Mouse (Mus musculus) liver, embryonic 14.5 days (tissue): ENCODE results near the gene Kbtbd13.

Source experiments
- CTCF ChIP-seq: IDR thresholded peaks from 2 replicates; pipeline ENCODE4 v1.5.1; 2016; ENCODE audit warnings: antibody characterized with exemption, low read depth, control low read depth
- EP300 ChIP-seq: IDR thresholded peaks from 2 replicates; pipeline ENCODE4 v1.6.1; 2016; ENCODE audit warnings: antibody characterized with exemption, low read depth

GRCm38 (mm10) chr9:65353251-65353650, 38.2 kb downstream of the Kbtbd13 start:
- no peak for TF ChIP-seq CTCF
- TF ChIP-seq EP300 = no peak
